Mouse (Mus musculus): ENCODE data around the gene Dact1.

The Dact1 gene

GRCm38 (mm10) chr12:71309581-71310067 lies at the start of gene Dact1:
Gene Dact1, plus strand, starts transcription at chr12:71309884.
- TF ChIP-seq POU5F1 (IDR thresholded peaks at IDR 0.05; ENCODE audit: borderline replicate concordance, low read length) = no peak
- TF ChIP-seq CTCF (conservative IDR thresholded peaks at IDR 0.05; ENCODE audit: low read length) = no peak
- TF ChIP-seq NANOG (IDR thresholded peaks at IDR 0.05; ENCODE audit: borderline replicate concordance, low read length) = no peak
- H3K4me3 ChIP-seq (replicated peaks; ENCODE audit: low read length) = peak within 1 kb of the TSS; percentile 89
- H3K27me3 ChIP-seq (ENCODE audit: insufficient read depth, low read length) = peaks cover 36% of the 10 kb centered on the region
- H3K4me1 ChIP-seq (replicated peaks; ENCODE audit: low read depth, low read length) = peaks cover 32% of the 10 kb centered on the region
- H3K9me3 ChIP-seq (ENCODE audit: low read length) = no peaks in the 10 kb centered on the region
- H3K36me3 ChIP-seq (ENCODE audit: insufficient read depth, low read length) = peaks cover 19% of the 10 kb centered on the region

GRCm38 (mm10) chr12:71264211-71264610 lies 45.5 kb upstream of the Dact1 start:
- TF ChIP-seq POU5F1 (IDR thresholded peaks at IDR 0.05; ENCODE audit: borderline replicate concordance, low read length) (no peak), CTCF (conservative IDR thresholded peaks at IDR 0.05; ENCODE audit: low read length) (no peak), NANOG (IDR thresholded peaks at IDR 0.05; ENCODE audit: borderline replicate concordance, low read length) (no peak)
- H3K9me3 ChIP-seq (ENCODE audit: low read length) = peaks cover 17% of the 10 kb centered on the region
- H3K4me1 ChIP-seq (replicated peaks; ENCODE audit: low read depth, low read length) = peaks cover 20% of the 10 kb centered on the region
- H3K36me3 ChIP-seq (ENCODE audit: insufficient read depth, low read length) = 0 out of 2 replicates have a peak, but pooled peaks cover 5% of the 10 kb centered on the region
- no peaks in the 10 kb centered on the region for H3K27me3 ChIP-seq (ENCODE audit: insufficient read depth, low read length)
- no peak overlapping the region for H3K4me3 ChIP-seq (replicated peaks; ENCODE audit: low read length)

GRCm38 (mm10) chr12:71269367-71269766 lies 40.3 kb upstream of the Dact1 start:
- Histone ChIP-seq H3K4me3 (replicated peaks; ENCODE audit: low read length) (peak overlapping the region; percentile 43), H3K36me3 (ENCODE audit: insufficient read depth, low read length) (0 out of 2 replicates have a peak, but pooled peaks cover 5% of the 10 kb centered on the region), H3K4me1 (replicated peaks; ENCODE audit: low read depth, low read length) (peaks cover 35% of the 10 kb centered on the region), H3K27me3 (ENCODE audit: insufficient read depth, low read length) (no peaks in the 10 kb centered on the region), H3K9me3 (ENCODE audit: low read length) (peaks cover 19% of the 10 kb centered on the region)
- TF ChIP-seq CTCF (conservative IDR thresholded peaks at IDR 0.05; ENCODE audit: low read length) (no peak), NANOG (IDR thresholded peaks at IDR 0.05; ENCODE audit: borderline replicate concordance, low read length) (no peak), POU5F1 (IDR thresholded peaks at IDR 0.05; ENCODE audit: borderline replicate concordance, low read length) (no peak)

- peaks cover 26% of the 10 kb centered on the region for H3K9me3 ChIP-seq (ENCODE audit: low read length)
- peaks cover 35% of the 10 kb centered on the region for H3K4me1 ChIP-seq (replicated peaks; ENCODE audit: low read depth, low read length)
- no peak overlapping the region for H3K4me3 ChIP-seq (replicated peaks; ENCODE audit: low read length)
- no peak for TF ChIP-seq NANOG (IDR thresholded peaks at IDR 0.05; ENCODE audit: borderline replicate concordance, low read length)
- no peak for TF ChIP-seq CTCF (conservative IDR thresholded peaks at IDR 0.05; ENCODE audit: low read length)
- TF ChIP-seq POU5F1 (IDR thresholded peaks at IDR 0.05; ENCODE audit: borderline replicate concordance, low read length) = no peak
- no peaks in the 10 kb centered on the region for H3K27me3 ChIP-seq (ENCODE audit: insufficient read depth, low read length)
- H3K36me3 ChIP-seq (ENCODE audit: insufficient read depth, low read length) = 0 out of 2 replicates have a peak, but pooled peaks cover 3% of the 10 kb centered on the region
Observed at GRCm38 (mm10) chr12:71271131-71271530, 38.6 kb upstream of the Dact1 start.

GRCm38 (mm10) chr12:71274519-71275237 lies 35.0 kb upstream of the Dact1 start:
- TF ChIP-seq NANOG (IDR thresholded peaks at IDR 0.05; ENCODE audit: borderline replicate concordance, low read length) (no peak), CTCF (conservative IDR thresholded peaks at IDR 0.05; ENCODE audit: low read length) (peak; percentile 45)
- Histone ChIP-seq H3K27me3 (ENCODE audit: insufficient read depth, low read length) (no peaks in the 10 kb centered on the region), H3K4me1 (replicated peaks; ENCODE audit: low read depth, low read length) (peaks cover 26% of the 10 kb centered on the region), H3K36me3 (ENCODE audit: insufficient read depth, low read length) (no peaks in the 10 kb centered on the region), H3K9me3 (ENCODE audit: low read length) (peaks cover 17% of the 10 kb centered on the region), H3K4me3 (replicated peaks; ENCODE audit: low read length) (no peak overlapping the region)

- Histone ChIP-seq H3K4me1 (replicated peaks; ENCODE audit: low read depth, low read length) (peaks cover 24% of the 10 kb centered on the region), H3K36me3 (ENCODE audit: insufficient read depth, low read length) (no peaks in the 10 kb centered on the region), H3K27me3 (ENCODE audit: insufficient read depth, low read length) (no peaks in the 10 kb centered on the region), H3K4me3 (replicated peaks; ENCODE audit: low read length) (no peak overlapping the region), H3K9me3 (ENCODE audit: low read length) (peaks cover 17% of the 10 kb centered on the region)
- TF ChIP-seq CTCF (conservative IDR thresholded peaks at IDR 0.05; ENCODE audit: low read length) (no peak), POU5F1 (IDR thresholded peaks at IDR 0.05; ENCODE audit: borderline replicate concordance, low read length) (no peak), NANOG (IDR thresholded peaks at IDR 0.05; ENCODE audit: borderline replicate concordance, low read length) (no peak)
Observed at GRCm38 (mm10) chr12:71275906-71276595, 33.6 kb upstream of the Dact1 start.

GRCm38 (mm10) chr12:71279521-71280262 lies 30.0 kb upstream of the Dact1 start:
- no peaks in the 10 kb centered on the region for H3K27me3 ChIP-seq (ENCODE audit: insufficient read depth, low read length)
- peaks cover 12% of the 10 kb centered on the region for H3K9me3 ChIP-seq (ENCODE audit: low read length)
- H3K36me3 ChIP-seq (ENCODE audit: insufficient read depth, low read length) = no peaks in the 10 kb centered on the region
- TF ChIP-seq NANOG (IDR thresholded peaks at IDR 0.05; ENCODE audit: borderline replicate concordance, low read length) (no peak), CTCF (conservative IDR thresholded peaks at IDR 0.05; ENCODE audit: low read length) (no peak), POU5F1 (IDR thresholded peaks at IDR 0.05; ENCODE audit: borderline replicate concordance, low read length) (no peak)
- H3K4me1 ChIP-seq (replicated peaks; ENCODE audit: low read depth, low read length) = peaks cover 22% of the 10 kb centered on the region
- H3K4me3 ChIP-seq (replicated peaks; ENCODE audit: low read length) = no peak overlapping the region

GRCm38 (mm10) chr12:71281201-71281768 lies 28.4 kb upstream of the Dact1 start:
- Histone ChIP-seq H3K4me3 (replicated peaks; ENCODE audit: low read length) (no peak overlapping the region), H3K4me1 (replicated peaks; ENCODE audit: low read depth, low read length) (peaks cover 22% of the 10 kb centered on the region), H3K36me3 (ENCODE audit: insufficient read depth, low read length) (no peaks in the 10 kb centered on the region), H3K9me3 (ENCODE audit: low read length) (no peaks in the 10 kb centered on the region), H3K27me3 (ENCODE audit: insufficient read depth, low read length) (no peaks in the 10 kb centered on the region)
- no peak for TF ChIP-seq NANOG (IDR thresholded peaks at IDR 0.05; ENCODE audit: borderline replicate concordance, low read length)
- no peak for TF ChIP-seq POU5F1 (IDR thresholded peaks at IDR 0.05; ENCODE audit: borderline replicate concordance, low read length)
- no peak for TF ChIP-seq CTCF (conservative IDR thresholded peaks at IDR 0.05; ENCODE audit: low read length)

All from E14TG2a.4 (cell line).